In genomic region chr6:5794106-5794753, GRCm38 (mm10) we compare ENCODE assay signal across 18 mouse cellular contexts.
DNase-seq lines count a peak whose midpoint lies in the region; ATAC-seq lines count a peak whose summit lies in the region.
"Had no signal": no experiment of that assay in that cellular context is flagged by ENCODE, and none has a peak within 500 bp of the region (broad histone marks: within the 10 kb centered on the region; RNA-seq: fewer than 3 reads in every experiment).

No protein-coding gene starts in this region.

- H3K27ac ChIP-seq in kidney, embryonic 16.5 days (ENCODE audit: low read length): no peak overlapping the region
- H3K27ac ChIP-seq: embryonic facial prominence, embryonic 13.5 days; heart, adult 2 months had no signal

- no peaks in the 10 kb centered on the region for H3K36me3 ChIP-seq in kidney, embryonic 16.5 days (ENCODE audit: insufficient read depth, low read length)
- H3K36me3 ChIP-seq: embryonic facial prominence, embryonic 13.5 days had no signal

- no peaks in the 10 kb centered on the region for H3K4me1 ChIP-seq in kidney, embryonic 16.5 days (ENCODE audit: insufficient read depth, low read length)
- H3K4me1 ChIP-seq: embryonic facial prominence, embryonic 13.5 days had no signal

- no peaks in the 10 kb centered on the region for H3K9me3 ChIP-seq in kidney, embryonic 16.5 days (ENCODE audit: low read length)
- H3K9me3 ChIP-seq: embryonic facial prominence, embryonic 13.5 days had no signal

- WGBS in large intestine, adult 2 months: 18% methylated on average over 5 of the region's 5 CpGs
- 60% methylated on average over 5 of the region's 5 CpGs for WGBS in kidney, embryonic 16.5 days

- DNase-seq in cerebellum, adult 9-10 months: peak; percentile 23
- no peak for DNase-seq in cerebellum, postnatal 10 days
- DNase-seq in ovary, adult 18-20 months (ENCODE audit: low spot score): peak; percentile 52
- DNase-seq in ovary, postnatal 10 days (ENCODE audit: low spot score): no peak
- DNase-seq in adrenal gland, postnatal 10 days: peak; percentile 63
- peak; percentile 85 for DNase-seq in large intestine, adult 2 months (ENCODE audit: low read depth, low spot score)
- no peak for DNase-seq in natural killer cell, adult 2 months (ENCODE audit: low spot score in 2 of 2)
- DNase-seq: forebrain, postnatal 0 days; gastrocnemius, postnatal 14 days; heart, adult 2 months; kidney, postnatal 14 days; layer of hippocampus, postnatal 36 days; liver; lung, adult 18-20 months; spleen, adult 18-20 months had no signal

- no peak overlapping the region for H3K4me2 ChIP-seq in kidney, embryonic 16.5 days (replicated peaks; ENCODE audit: low read depth, low read length)
- H3K4me2 ChIP-seq: embryonic facial prominence, embryonic 13.5 days had no signal

- no peak overlapping the region for H3K9ac ChIP-seq in kidney, embryonic 16.5 days (replicated peaks; ENCODE audit: low read length)
- H3K9ac ChIP-seq: embryonic facial prominence, embryonic 13.5 days; forebrain, postnatal 0 days had no signal

- H3K4me3 ChIP-seq in kidney, embryonic 16.5 days (ENCODE audit: low read length): no peak overlapping the region
- H3K4me3 ChIP-seq: embryonic facial prominence, embryonic 13.5 days; heart, adult 2 months had no signal

- H3K27me3 ChIP-seq in kidney, embryonic 16.5 days (ENCODE audit: insufficient read depth, low read length): no peaks in the 10 kb centered on the region
- H3K27me3 ChIP-seq: embryonic facial prominence, embryonic 13.5 days had no signal

- no peak for ATAC-seq in kidney, embryonic 16.5 days (ENCODE audit: low FRiP score, low TSS enrichment)
- ATAC-seq: forebrain, postnatal 0 days; midbrain, embryonic 16.5 days had no signal

Comparison
In these comparisons a context has a peak if more than half of its experiments do, and no peak if none do; other contexts are left out.
1. DNase-seq: peak in cerebellum, adult 9-10 months (single experiment), ovary, adult 18-20 months (single experiment), adrenal gland, postnatal 10 days (single experiment) and large intestine, adult 2 months (single experiment); none in cerebellum, postnatal 10 days (0 of 2), ovary, postnatal 10 days (single experiment) and natural killer cell, adult 2 months (0 of 2).